Mouse (Mus musculus) T-helper 1 cell (primary cell): Measurements from ENCODE around the gene Mrgpre.

ENCODE experiments used
- in situ Hi-C: fragments of 300-600 bp; cut with MboI, MseI; formaldehyde crosslinking; loops from one replicate; pipeline ENCODE4 v1.15.1; 2025; ENCODE audit warnings: high pct_unique_total_duplicates

Gene Mrgpre

GRCm38 (mm10) chr7:143783996-143784829, at the start of gene Mrgpre:
TSS of gene Mrgpre (minus strand) at chr7:143784500.
- in situ Hi-C loops, result no loop called here

DNA sequence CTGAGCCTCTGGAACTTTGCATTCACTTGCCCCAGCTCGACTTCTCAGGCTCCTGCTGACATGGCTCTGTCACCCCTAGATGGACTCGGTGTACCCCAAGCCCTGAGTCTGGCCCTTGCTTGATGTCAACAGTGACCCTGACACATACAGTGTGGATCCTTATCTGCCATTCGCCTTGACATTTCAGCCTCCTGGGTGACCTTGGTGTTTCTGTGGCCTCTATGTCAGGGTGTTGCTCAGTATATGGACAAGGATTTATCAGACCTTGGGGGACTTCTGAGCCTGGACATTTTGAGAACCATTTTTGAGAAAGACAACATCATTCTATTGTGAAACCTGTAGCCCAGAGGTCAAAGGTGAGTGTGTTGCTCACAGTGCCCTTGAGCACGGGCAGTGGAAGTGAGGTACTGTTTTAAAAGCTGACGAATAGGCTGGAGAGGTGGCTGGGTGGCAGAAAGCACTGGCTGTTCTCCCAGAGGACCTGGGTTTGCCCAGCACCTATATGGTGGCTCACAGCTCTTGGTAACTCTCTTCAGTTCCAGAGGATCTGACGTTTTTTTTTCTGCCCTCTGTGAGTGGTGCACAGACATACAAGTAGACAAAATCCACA, 49.4 kb upstream of the Mrgpre start:
- in situ Hi-C loops, result loop anchor here (5.0 kb wide), 2 partner anchors 74 to 724 kb away; no protein-coding TSS in a partner anchor

DNA sequence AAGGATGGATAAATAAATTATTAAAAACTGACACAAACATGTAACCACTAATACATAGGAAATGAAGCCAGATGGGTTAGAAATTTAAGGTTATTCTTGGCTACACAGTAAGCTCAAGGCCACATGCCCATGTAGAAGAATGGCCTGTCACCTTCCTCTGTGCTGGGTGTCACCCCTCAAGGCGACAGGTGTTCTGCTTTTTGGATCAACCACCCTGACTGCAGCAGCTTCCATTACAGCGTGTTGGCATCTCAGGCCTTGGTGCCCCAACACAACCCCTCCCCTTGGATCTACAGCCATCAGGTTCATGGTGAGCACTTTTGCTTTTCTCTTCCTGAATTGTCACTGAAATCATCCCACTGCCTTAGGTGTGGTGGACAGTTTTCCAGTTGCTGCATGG, 48.3 kb upstream of the Mrgpre start:
- in situ Hi-C loops, result loop anchor here (5.0 kb wide), 2 partner anchors 75 to 725 kb away; no protein-coding TSS in a partner anchor

GRCm38 (mm10) chr7:143832196-143832595, 47.9 kb upstream of the Mrgpre start:
- in situ Hi-C loops, result loop anchor here (5.0 kb wide), 2 partner anchors 75 to 725 kb away; no protein-coding TSS in a partner anchor

- in situ Hi-C loops, result loop anchor here (5.0 kb wide), 2 partner anchors 77 to 727 kb away; no protein-coding TSS in a partner anchor
Observed at GRCm38 (mm10) chr7:143830399-143830798, 46.1 kb upstream of the Mrgpre start.

- in situ Hi-C loops, result loop anchor here (5.0 kb wide), 2 partner anchors 78 to 728 kb away; no protein-coding TSS in a partner anchor
Observed at GRCm38 (mm10) chr7:143829504-143830331, 45.4 kb upstream of the Mrgpre start.

- in situ Hi-C loops, result no loop called here
Observed at GRCm38 (mm10) chr7:143826985-143827384, 42.7 kb upstream of the Mrgpre start.

DNA sequence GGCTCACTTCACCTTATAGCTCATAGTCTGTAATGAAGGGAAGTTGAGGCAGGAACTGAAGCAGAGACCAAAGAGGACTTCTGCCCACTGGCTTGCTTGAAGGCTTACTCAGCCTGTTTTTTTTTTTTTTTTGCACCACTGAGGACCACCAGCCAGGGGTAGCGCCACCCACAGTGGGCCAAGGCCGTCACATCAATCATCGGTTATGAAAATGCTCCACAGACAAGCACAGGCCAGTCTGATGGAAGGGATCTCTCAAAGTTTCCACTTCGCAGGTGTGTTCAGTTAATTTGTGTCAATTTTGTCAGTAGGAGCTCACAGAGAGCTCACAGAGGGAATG, 38.9 kb upstream of the Mrgpre start:
- in situ Hi-C loops, result no loop called here

DNA sequence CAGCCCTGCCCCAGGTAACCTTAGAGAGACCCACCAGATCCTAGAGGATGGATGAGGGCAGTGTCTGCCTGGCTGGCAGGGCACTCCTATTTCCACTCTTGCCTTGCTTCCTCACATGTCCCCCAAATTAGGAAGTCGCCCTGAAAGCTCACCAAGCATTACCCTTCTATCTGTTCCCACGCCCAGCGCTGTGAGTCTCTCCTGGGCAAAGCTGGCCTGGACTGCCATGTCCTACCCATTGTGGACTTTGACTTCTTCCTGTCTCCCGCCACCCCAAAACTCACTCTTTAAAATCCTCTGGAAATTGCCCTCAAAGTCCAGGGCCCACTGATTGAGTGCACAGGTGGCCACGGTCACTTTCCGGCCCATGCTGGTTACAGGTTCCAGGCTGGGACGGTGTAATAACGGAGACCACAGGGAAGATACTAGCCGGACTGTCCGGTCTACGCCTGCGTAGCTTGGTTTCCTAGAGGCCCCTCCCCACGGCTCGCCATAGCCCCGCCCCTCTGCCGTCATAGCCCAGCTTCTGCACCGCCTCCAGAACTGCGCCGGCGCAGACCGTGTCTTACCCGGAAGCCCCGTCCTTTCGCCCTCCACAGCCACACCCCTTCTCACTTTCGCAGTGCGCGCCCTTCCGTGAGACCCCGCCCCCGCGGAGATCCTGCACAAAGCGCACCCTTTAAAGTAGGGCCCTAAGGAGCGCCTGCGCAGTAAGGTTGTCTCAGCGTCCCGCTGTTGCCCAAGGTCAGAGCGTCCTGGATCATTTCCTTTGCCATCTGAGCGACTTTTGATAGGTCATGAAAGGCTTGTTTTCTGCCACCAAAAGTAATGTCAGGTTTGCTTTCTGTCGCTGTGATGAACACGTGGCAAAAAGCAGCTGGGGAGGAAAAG, 38.3 kb upstream of the Mrgpre start, which contains the start of the genes Nadsyn1 and Dhcr7:
TSS of gene Nadsyn1 (minus strand) at position 475 of the 891 bp plus-strand sequence.
TSS of gene Dhcr7 (plus strand) at position 771 of the 891 bp plus-strand sequence.
- in situ Hi-C loops, result no loop called here

GRCm38 (mm10) chr7:143821241-143821640, 36.9 kb upstream of the Mrgpre start:
- in situ Hi-C loops, result no loop called here

DNA sequence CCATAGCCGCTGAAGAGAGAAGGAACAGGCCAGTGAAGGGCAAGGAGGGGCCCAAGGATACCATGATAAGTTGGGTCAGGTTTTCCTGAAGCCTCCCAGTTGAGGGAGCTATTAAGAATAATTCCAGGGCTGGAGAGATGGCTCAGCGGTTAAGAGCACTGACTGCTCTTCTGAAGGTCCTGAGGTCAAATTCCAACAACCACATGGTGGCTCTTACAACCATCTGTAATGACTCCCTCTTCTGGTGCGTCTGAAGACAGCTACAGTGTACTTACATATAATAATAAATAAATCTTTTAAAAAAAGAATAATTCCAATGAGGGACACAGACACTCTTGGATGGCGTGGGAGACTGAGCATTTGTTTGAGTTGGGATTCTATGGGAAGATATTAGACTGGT, 34.9 kb upstream of the Mrgpre start:
- in situ Hi-C loops, result no loop called here

DNA sequence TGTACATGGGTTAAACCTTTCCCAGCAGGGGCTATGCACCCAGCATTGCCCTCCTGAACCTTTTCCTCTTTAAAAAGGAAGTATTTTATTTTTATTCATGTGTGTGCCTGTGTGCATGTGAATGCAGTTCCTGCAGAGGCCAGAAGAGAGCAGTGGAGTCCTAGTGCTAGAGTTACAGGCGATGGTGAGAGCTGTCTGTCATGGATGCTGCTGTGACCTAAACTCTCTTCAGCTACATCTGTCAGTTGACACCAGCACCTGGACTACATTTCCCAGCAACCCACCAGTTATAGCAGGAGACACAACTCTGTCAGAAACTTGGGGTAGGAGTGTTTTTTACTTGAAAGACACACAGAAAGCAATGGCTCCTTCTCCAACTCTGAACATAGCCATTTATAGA, 24.6 kb upstream of the Mrgpre start:
- in situ Hi-C loops, result no loop called here

DNA sequence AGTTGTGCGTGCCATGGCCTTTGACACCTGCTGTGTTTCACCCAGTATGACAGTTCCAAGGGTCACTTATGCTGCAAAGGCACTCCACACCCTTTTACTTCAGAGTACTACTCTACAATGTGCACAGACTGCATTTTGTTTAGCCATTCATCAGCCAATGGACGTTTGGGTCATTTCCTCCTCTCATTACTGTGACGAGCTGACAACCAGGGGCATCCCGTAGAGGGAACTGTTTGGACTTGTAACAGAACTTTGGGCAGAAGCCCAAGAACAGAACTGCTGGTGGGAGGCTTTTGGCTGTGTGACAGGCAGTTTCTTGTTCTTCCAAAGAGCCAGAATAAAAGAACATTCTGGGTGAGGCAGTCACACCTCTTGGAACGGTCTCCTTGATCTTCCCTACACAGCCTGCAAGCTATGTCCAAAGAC, 20.9 kb upstream of the Mrgpre start:
- in situ Hi-C loops, result no loop called here

DNA sequence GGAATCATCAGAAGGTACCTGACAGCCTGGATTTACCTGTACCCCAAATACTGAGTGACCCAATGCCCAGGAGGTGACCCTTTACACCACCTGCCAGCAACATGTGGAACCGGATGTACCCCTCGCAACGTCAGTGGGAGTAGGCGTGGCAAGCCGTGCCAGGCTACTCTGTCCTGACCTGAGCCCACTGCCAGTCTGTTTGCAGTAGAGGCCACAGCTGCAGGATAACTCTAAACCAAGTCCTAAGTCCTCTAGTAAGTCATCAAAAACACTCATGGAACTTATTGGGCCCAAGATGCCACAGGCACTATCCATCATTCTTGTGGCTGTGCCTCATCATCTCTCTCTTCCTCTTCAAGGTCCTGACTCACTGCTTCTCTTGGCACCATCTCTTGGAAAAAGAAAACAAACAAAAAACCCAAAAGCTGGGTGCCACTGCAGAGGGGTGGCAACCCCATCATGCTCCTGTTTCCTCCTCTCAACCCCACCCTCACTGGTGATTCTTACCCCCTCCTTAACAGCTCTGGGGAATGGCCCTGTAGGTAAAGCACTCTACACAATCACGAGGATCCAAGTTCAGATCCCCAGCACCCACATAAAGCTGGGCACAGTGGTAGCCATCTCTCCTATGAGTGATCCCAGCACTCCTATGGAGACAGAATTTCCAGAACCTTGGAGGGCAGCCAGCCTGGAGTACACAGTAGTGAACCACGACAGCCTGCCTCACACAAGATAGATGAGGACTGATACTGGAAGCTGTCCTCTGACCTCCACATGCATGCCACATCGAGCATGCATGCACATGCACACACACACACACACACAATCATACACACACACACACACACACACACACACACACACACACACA, 17.1 kb upstream of the Mrgpre start:
- in situ Hi-C loops, result no loop called here

- in situ Hi-C loops, result no loop called here
Observed at GRCm38 (mm10) chr7:143800770-143801169, 16.5 kb upstream of the Mrgpre start.

- in situ Hi-C loops, result no loop called here
Observed at GRCm38 (mm10) chr7:143798783-143799182, 14.5 kb upstream of the Mrgpre start.

DNA sequence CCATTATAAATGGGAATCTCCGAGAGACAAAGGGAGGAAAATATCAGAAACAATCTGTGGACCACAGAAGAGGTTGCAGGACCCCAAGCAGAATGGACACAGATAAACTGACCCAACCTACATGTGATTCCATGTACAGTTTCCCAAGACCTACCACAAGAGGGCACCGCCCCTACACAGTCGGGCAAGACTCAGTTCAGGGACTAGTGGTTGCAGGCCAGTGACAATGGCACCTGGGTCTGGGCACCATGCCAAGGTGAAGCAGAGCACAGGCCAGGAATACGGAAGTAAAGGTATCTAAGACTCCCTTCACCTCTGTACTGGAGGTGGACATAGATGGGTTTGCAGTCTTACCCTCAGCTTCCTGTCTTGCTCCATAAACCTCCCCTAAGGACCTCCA, 8.8 kb upstream of the Mrgpre start:
- in situ Hi-C loops, result no loop called here

DNA sequence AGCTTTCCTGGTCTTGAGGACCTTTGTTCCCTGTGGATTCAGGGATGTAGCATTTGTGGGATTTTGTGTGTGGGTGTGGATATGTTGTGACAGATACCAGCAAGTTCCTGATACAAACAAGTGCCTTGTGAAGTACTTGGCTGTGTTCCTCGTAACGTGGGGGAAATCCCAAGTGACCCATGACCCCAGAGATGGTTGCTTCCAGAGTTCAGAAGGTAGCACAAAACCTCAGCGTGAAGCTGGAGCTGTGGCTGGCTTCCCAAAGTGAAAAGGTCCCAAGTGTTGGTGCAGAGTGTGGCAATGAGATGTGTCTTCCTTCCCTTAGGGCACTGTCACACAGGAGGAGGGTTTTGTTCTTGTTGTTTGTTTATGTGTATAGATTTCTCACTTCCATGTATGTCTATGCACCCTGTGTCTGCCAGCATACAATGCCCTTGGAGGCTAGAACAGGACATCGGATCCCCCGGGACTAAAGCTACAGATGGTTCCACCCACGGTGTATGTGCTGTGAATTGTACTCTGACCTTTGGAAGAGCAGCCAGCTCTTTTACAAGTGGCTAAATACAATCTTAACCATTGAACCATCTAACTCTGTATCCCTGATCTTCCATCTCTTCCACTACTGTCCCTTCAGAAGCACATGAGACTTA, 8.2 kb upstream of the Mrgpre start:
- in situ Hi-C loops, result no loop called here

- in situ Hi-C loops, result no loop called here
Observed at GRCm38 (mm10) chr7:143783378-143783995, 813 bp downstream of the Mrgpre start.
